9 mouse cellular contexts compared by ENCODE assay signal in the genomic region with DNA sequence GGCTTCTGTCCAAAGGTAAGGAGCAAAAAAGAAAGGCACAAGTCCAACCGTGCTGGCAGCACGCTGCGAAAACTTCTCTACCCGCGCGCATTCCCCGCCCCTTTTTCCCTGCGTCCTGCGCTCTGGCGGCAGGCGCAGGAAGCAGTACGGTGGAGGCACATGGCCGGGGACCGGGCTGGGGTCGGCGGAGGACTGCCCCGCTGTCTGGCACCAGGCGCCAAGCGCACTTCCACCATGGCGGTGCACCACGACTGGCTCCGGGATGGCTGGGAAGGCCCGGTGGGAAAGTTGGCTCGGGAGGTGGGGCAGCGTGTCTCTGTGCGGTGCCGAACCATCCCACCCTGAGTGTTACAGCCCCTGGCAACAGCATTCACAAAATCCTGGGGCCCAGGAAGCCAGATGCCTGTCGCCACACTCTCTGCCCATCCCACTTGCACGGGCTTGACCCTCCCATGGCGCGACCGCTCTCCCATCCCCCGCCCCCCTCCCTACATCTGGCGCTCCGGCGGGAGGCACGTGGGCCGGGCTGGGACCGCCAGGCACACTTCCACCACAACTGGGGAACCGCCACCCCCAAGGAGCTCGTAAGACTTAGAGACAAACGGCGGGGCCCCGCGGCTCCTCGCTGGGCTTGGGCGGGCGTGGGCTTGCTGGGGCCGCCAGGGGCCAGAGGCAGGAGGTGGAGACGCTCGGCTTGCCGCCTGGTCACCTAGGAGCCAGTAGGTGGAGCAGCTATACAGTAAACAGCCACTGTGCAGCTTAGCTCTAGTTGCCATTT. TPM values are rescaled to one million over a fixed set of nuclear protein-coding genes. Genes with fewer than 3 reads are reported as not detected.
DNase-seq lines count a peak whose midpoint lies in the region; ATAC-seq and TF ChIP-seq lines count a peak whose summit lies in the region.
"Had no signal": no experiment of that assay in that cellular context is flagged by ENCODE, and none has a peak within 500 bp of the region (broad histone marks: within the 10 kb centered on the region; RNA-seq: fewer than 3 reads in every experiment).

No protein-coding gene starts in this region.

- WGBS in hindbrain, embryonic 11.5 days: under 1% methylated on average over 50 of the region's 52 CpGs
- WGBS in lung, postnatal 0 days: 1% methylated on average over 47 of the region's 52 CpGs

- peak overlapping the region; percentile 78 for H3K27ac ChIP-seq in hindbrain, embryonic 11.5 days (ENCODE audit: low read depth, low read length)
- no peak overlapping the region for H3K27ac ChIP-seq in lung, postnatal 0 days (ENCODE audit: low read length)

- H3K9me3 ChIP-seq in hindbrain, embryonic 11.5 days (ENCODE audit: control insufficient read depth, low read length): no peaks in the 10 kb centered on the region
- H3K9me3 ChIP-seq in lung, postnatal 0 days (ENCODE audit: low read length): no peaks in the 10 kb centered on the region

- no peak for TF ChIP-seq EP300 in lung, postnatal 0 days (IDR thresholded peaks at IDR 0.05)

- H3K4me3 ChIP-seq in hindbrain, embryonic 11.5 days (ENCODE audit: low read depth, low read length): peak overlapping the region; percentile 75
- H3K4me3 ChIP-seq in lung, postnatal 0 days (ENCODE audit: low read depth, low read length): peak overlapping the region; percentile 56

- 0 out of 2 replicates have a peak, but pooled peaks cover 3% of the 10 kb centered on the region for H3K4me1 ChIP-seq in hindbrain, embryonic 11.5 days (replicated peaks; ENCODE audit: control insufficient read depth, insufficient read depth, low read length)
- no peaks in the 10 kb centered on the region; the same call in 1 of the 2 replicates for H3K4me1 ChIP-seq in lung, postnatal 0 days (ENCODE audit: insufficient read depth, low read depth, low read length)

- H3K4me2 ChIP-seq in hindbrain, embryonic 11.5 days (replicated peaks; ENCODE audit: low read depth, low read length): peak overlapping the region; percentile 76
- peak overlapping the region; percentile 96 for H3K4me2 ChIP-seq in lung, postnatal 0 days (replicated peaks; ENCODE audit: low read depth, low read length)

- peak overlapping the region; percentile 71 for H3K9ac ChIP-seq in hindbrain, embryonic 11.5 days (ENCODE audit: low read depth, low read length)
- H3K9ac ChIP-seq in lung, postnatal 0 days (replicated peaks; ENCODE audit: low read depth): no peak overlapping the region

- TF ChIP-seq CTCF in lung, postnatal 0 days (IDR thresholded peaks at IDR 0.05): peak; percentile 66

- no peaks in the 10 kb centered on the region for H3K36me3 ChIP-seq in hindbrain, embryonic 11.5 days (ENCODE audit: control insufficient read depth, insufficient read depth, low read length)
- no peaks in the 10 kb centered on the region for H3K36me3 ChIP-seq in lung, postnatal 0 days (ENCODE audit: insufficient read depth, low read length)

- peak; percentile 97 for ATAC-seq in hindbrain, embryonic 11.5 days (ENCODE audit: low FRiP score)
- ATAC-seq in lung, postnatal 0 days: peak; percentile 87

- DNase-seq in WW6 (ENCODE audit: low read depth, low spot score): peak; percentile 54
- DNase-seq in cerebellum, adult 9-11 months: peak; percentile 49
- peak; percentile 9 to 49 for DNase-seq in frontal cortex, postnatal 10 days (ENCODE audit: low spot score in 2 of 2)
- DNase-seq in hindbrain, embryonic 11.5 days (ENCODE audit: low spot score): peak; percentile 84
- DNase-seq in layer of hippocampus, postnatal 14 days (ENCODE audit: low spot score in 2 of 2): peak; percentile 33 to 41
- DNase-seq in lung, postnatal 0 days (ENCODE audit: low spot score): peak; percentile 68
- DNase-seq in ovary, postnatal 36 days (ENCODE audit: low spot score): peak; percentile 57
- DNase-seq in urinary bladder, adult 2 months (ENCODE audit: low spot score): peak; percentile 32

- no peaks in the 10 kb centered on the region for H3K27me3 ChIP-seq in hindbrain, embryonic 11.5 days (ENCODE audit: control insufficient read depth, insufficient read depth, low read length)
- no peaks in the 10 kb centered on the region for H3K27me3 ChIP-seq in lung, postnatal 0 days (replicated peaks; ENCODE audit: insufficient read depth, low read length)

RNA-seq across cellular contexts. Expression of a gene that starts 22.0 kb away (rescaled TPM):
- polyA plus RNA-seq in hindbrain, embryonic 11.5 days (2014; fragmentation: Nextera tagmentation; extraction: Ambion mirVana): not detected in 2 replicates
- total RNA-seq in layer of hippocampus, postnatal 14 days (2021): not detected
- polyA plus RNA-seq in lung, postnatal 0 days (2015; fragmentation: Nextera tagmentation; extraction: Ambion mirVana): not detected in 2 replicates
- not detected in 2 replicates for polyA plus RNA-seq in urinary bladder, adult 2 months (2012; rRNA removed)
- total RNA-seq: gastrocnemius, adult 8-10 months had no signal

RNA-seq across cellular contexts. Expression of a gene that starts 28.6 kb away (rescaled TPM):
- not detected in 2 replicates for polyA plus RNA-seq in hindbrain, embryonic 11.5 days (2014; fragmentation: Nextera tagmentation; extraction: Ambion mirVana)
- total RNA-seq in layer of hippocampus, postnatal 14 days (2021): not detected
- polyA plus RNA-seq in lung, postnatal 0 days (2015; fragmentation: Nextera tagmentation; extraction: Ambion mirVana): not detected in 2 replicates
- polyA plus RNA-seq in urinary bladder, adult 2 months (2012; rRNA removed): not detected in 2 replicates
- total RNA-seq: gastrocnemius, adult 8-10 months had no signal

Comparison
In these comparisons a context has a peak if more than half of its experiments do, and no peak if none do; other contexts are left out.
1. DNase-seq: peak in every context shown above with its lines; median percentile 84 in hindbrain, embryonic 11.5 days; 68 in lung, postnatal 0 days; 57 in ovary, postnatal 36 days; 54 in WW6; 49 in cerebellum, adult 9-11 months; 37 in layer of hippocampus, postnatal 14 days; 32 in urinary bladder, adult 2 months; 29 in frontal cortex, postnatal 10 days.